Mouse (Mus musculus): Measurements from ENCODE around the gene Hhip.
"Not testable (repeated sequence)": the region's sequence is repeated elsewhere in the genome, so short reads cannot be mapped to it uniquely, and the experiment has no call there.

Gene Hhip

GRCm38 (mm10) chr8:79992121-79992848, 65.5 kb downstream of the Hhip start:
- peak; percentile 35 for DNase-seq (ENCODE audit: inconsistent ontology term)

- DNase-seq (ENCODE audit: inconsistent ontology term), result not testable (repeated sequence)
Measured at GRCm38 (mm10) chr8:79991420-79991819, 66.4 kb downstream of the Hhip start.

GRCm38 (mm10) chr8:79984946-79985345, 72.9 kb downstream of the Hhip start:
- peak; percentile 18 for DNase-seq (ENCODE audit: inconsistent ontology term)

GRCm38 (mm10) chr8:79982144-79982543, 75.7 kb downstream of the Hhip start:
- DNase-seq (ENCODE audit: inconsistent ontology term), result no peak

GRCm38 (mm10) chr8:79966159-79966558, 91.6 kb downstream of the Hhip start:
- DNase-seq (ENCODE audit: inconsistent ontology term), result no peak

- peak; percentile 7 for DNase-seq (ENCODE audit: inconsistent ontology term)
Measured at GRCm38 (mm10) chr8:79952857-79953256, 104.9 kb downstream of the Hhip start.

- DNase-seq (ENCODE audit: inconsistent ontology term), result no peak
Measured at GRCm38 (mm10) chr8:79950376-79950775, 107.4 kb downstream of the Hhip start.

- no peak for DNase-seq (ENCODE audit: inconsistent ontology term)
Measured at GRCm38 (mm10) chr8:79945501-79946076, 112.2 kb downstream of the Hhip start.

GRCm38 (mm10) chr8:79941070-79941469, 116.7 kb downstream of the Hhip start:
- DNase-seq (ENCODE audit: inconsistent ontology term), result no peak

GRCm38 (mm10) chr8:79936856-79937445, 120.9 kb downstream of the Hhip start:
- no peak for DNase-seq (ENCODE audit: inconsistent ontology term)

- DNase-seq (ENCODE audit: inconsistent ontology term), result no peak
Measured at GRCm38 (mm10) chr8:79935793-79936192, 122.0 kb downstream of the Hhip start.

- no peak for DNase-seq (ENCODE audit: inconsistent ontology term)
Measured at GRCm38 (mm10) chr8:79929202-79929601, 128.6 kb downstream of the Hhip start.

GRCm38 (mm10) chr8:79917211-79917610, 140.6 kb downstream of the Hhip start:
- DNase-seq (ENCODE audit: inconsistent ontology term), result no peak

All from Muller cell, postnatal 12 days (primary cell).